Comparison of ENCODE assay signal across 8 mouse cellular contexts in the genomic region with DNA sequence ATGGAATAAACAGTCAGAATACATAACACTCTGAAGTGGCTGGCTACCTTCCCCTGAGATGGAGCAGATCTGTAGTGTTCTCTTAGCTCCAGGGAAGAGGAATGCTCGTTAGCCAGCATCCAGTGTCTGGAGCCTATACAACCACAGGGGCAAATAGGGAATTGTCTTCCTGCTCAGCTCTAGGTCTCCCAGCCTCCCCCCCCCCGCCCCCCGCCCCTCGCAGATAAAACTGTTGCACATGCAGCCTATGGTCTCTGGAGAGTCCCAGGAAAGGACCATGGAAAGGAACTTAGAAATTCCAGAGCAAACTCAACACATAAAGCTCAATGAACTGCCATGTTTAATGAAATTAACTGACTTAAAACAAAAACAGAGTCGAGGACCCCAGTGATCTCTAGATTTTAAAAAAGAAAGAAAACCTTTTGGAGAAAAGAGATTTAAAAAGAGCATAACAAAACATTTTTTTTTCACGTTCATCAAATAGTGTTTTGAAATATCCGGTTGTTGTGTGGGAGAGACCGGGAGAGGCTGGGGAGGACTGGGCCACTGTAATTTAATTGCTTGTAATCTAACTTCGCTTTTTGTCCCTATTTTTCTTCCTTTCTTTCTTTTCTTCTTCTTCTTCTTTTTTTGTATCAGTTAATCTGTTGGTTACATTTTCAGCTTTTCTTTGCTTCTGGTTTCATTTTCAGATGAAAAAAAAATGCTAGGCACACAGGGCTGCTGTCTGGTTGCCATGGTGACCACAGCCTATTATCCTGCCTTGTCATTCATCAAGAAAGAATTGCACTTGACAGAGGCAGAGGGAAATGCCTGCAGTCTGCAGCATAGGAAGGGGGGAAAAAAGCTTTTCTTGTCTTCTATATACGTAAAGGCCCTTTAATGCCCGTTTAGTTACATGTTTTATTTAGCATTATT.
A peak's percentile ranks its signal among the peaks of the same experiment; 100 is the strongest.
DNase-seq lines count a peak whose midpoint lies in the region; ATAC-seq and TF ChIP-seq lines count a peak whose summit lies in the region.

No protein-coding gene starts in this region.

- DNase-seq in gastrocnemius, adult 2 months, result no peak
- DNase-seq in gastrocnemius, postnatal 25 days, result no peak
- peak; percentile 54 for DNase-seq in ZHBTc4 (ENCODE audit: low read depth, low spot score)
- DNase-seq in forebrain, embryonic 11.5 days (ENCODE audit: low spot score), result peak; percentile 87
- DNase-seq in hindbrain, postnatal 0 days (ENCODE audit: low spot score), result peak; percentile 94
- peak; percentile 92 for DNase-seq in retina, embryonic 14.5 days (ENCODE audit: low spot score)

- no peak for TF ChIP-seq CTCF in gastrocnemius, adult 2 months (IDR thresholded peaks at IDR 0.05)
- TF ChIP-seq CTCF in hindbrain, postnatal 0 days (IDR thresholded peaks at IDR 0.05; ENCODE audit: low read depth), result no peak

- H3K9me3 ChIP-seq in forebrain, embryonic 11.5 days (ENCODE audit: control insufficient read depth, low read length), result no peaks in the 10 kb centered on the region
- H3K9me3 ChIP-seq in hindbrain, postnatal 0 days (ENCODE audit: low read length), result no peaks in the 10 kb centered on the region
- no peaks in the 10 kb centered on the region for H3K9me3 ChIP-seq in limb, embryonic 13.5 days

- 5% methylated on average over 11 of the region's 11 CpGs for WGBS in forebrain, embryonic 11.5 days
- 4% methylated on average over 11 of the region's 11 CpGs for WGBS in hindbrain, postnatal 0 days
- WGBS in limb, embryonic 13.5 days, result 13% methylated on average over 11 of the region's 11 CpGs

- peak; percentile 93 for ATAC-seq in forebrain, embryonic 11.5 days (replicated peaks; ENCODE audit: low FRiP score)
- peak; percentile 90 for ATAC-seq in hindbrain, postnatal 0 days
- ATAC-seq in limb, embryonic 13.5 days (ENCODE audit: low FRiP score, low read depth), result no peak; the same call in 1 of the 2 replicates
- ATAC-seq in monocyte, adult 5-6 weeks (replicated peaks; ENCODE audit: insufficient number of reproducible peaks, low FRiP score, low TSS enrichment, poor library complexity, severe bottlenecking), result no peak

- peak overlapping the region; percentile 39; the same call in 1 of the 2 replicates for H3K9ac ChIP-seq in forebrain, embryonic 11.5 days (ENCODE audit: low read length)
- H3K9ac ChIP-seq in hindbrain, postnatal 0 days (replicated peaks; ENCODE audit: low read length), result peak overlapping the region; percentile 37
- peak overlapping the region; percentile 51; the same call in 1 of the 2 replicates for H3K9ac ChIP-seq in limb, embryonic 13.5 days

- H3K27ac ChIP-seq in gastrocnemius, adult 2 months, result peak overlapping the region; percentile 48; the same call in 1 of the 2 replicates
- H3K27ac ChIP-seq in forebrain, embryonic 11.5 days (ENCODE audit: low read depth, low read length), result peak overlapping the region; percentile 95
- H3K27ac ChIP-seq in hindbrain, postnatal 0 days, result peak overlapping the region; percentile 84
- peak overlapping the region; percentile 92 for H3K27ac ChIP-seq in limb, embryonic 13.5 days

- peak overlapping the region; percentile 46 for H3K4me2 ChIP-seq in forebrain, embryonic 11.5 days (ENCODE audit: low read depth, low read length, severe bottlenecking)
- H3K4me2 ChIP-seq in hindbrain, postnatal 0 days (ENCODE audit: low read depth, low read length), result peak overlapping the region; percentile 51
- H3K4me2 ChIP-seq in limb, embryonic 13.5 days (replicated peaks), result peak overlapping the region; percentile 57

- H3K4me3 ChIP-seq in gastrocnemius, adult 2 months, result peak overlapping the region; percentile 57
- H3K4me3 ChIP-seq in forebrain, embryonic 11.5 days (ENCODE audit: low read depth, low read length), result no peak overlapping the region
- H3K4me3 ChIP-seq in hindbrain, postnatal 0 days (ENCODE audit: low read length), result peak overlapping the region; percentile 7; the same call in 1 of the 2 replicates
- peak overlapping the region; percentile 16 for H3K4me3 ChIP-seq in limb, embryonic 13.5 days

- no peaks in the 10 kb centered on the region for H3K27me3 ChIP-seq in forebrain, embryonic 11.5 days (ENCODE audit: control insufficient read depth, insufficient read depth, low read length)
- H3K27me3 ChIP-seq in hindbrain, postnatal 0 days (ENCODE audit: insufficient read depth, low read length), result no peaks in the 10 kb centered on the region
- no peaks in the 10 kb centered on the region for H3K27me3 ChIP-seq in limb, embryonic 13.5 days

- intact Hi-C loops in gastrocnemius, adult 2 months (cut with DNase I), result no loop called here

- no peaks in the 10 kb centered on the region for H3K36me3 ChIP-seq in forebrain, embryonic 11.5 days (ENCODE audit: control insufficient read depth, insufficient read depth, low read length)
- no peaks in the 10 kb centered on the region for H3K36me3 ChIP-seq in hindbrain, postnatal 0 days (ENCODE audit: insufficient read depth, low read length)
- H3K36me3 ChIP-seq in limb, embryonic 13.5 days, result no peaks in the 10 kb centered on the region

- H3K4me1 ChIP-seq in forebrain, embryonic 11.5 days (replicated peaks; ENCODE audit: control insufficient read depth, insufficient read depth, low read length), result peaks cover 20% of the 10 kb centered on the region
- peaks cover 20% of the 10 kb centered on the region for H3K4me1 ChIP-seq in hindbrain, postnatal 0 days (ENCODE audit: insufficient read depth, low read length)
- peaks cover 60% of the 10 kb centered on the region for H3K4me1 ChIP-seq in limb, embryonic 13.5 days

Comparison
In these comparisons a context has a peak if more than half of its experiments do, and no peak if none do; other contexts are left out.
1. DNase-seq: peak in ZHBTc4 (single experiment), forebrain, embryonic 11.5 days (single experiment), hindbrain, postnatal 0 days (single experiment) and retina, embryonic 14.5 days (single experiment); none in gastrocnemius, adult 2 months (single experiment) and gastrocnemius, postnatal 25 days (single experiment).
2. ATAC-seq: peak in forebrain, embryonic 11.5 days (single experiment) and hindbrain, postnatal 0 days (single experiment); none in limb, embryonic 13.5 days (single experiment) and monocyte, adult 5-6 weeks (single experiment).
3. Peak in every context shown above with its lines, with median percentiles within 50 percentile points of each other: H3K27ac ChIP-seq, H3K4me2 ChIP-seq and H3K9ac ChIP-seq.